ENCODE assay signal across 8 mouse cellular contexts in the genomic region with DNA sequence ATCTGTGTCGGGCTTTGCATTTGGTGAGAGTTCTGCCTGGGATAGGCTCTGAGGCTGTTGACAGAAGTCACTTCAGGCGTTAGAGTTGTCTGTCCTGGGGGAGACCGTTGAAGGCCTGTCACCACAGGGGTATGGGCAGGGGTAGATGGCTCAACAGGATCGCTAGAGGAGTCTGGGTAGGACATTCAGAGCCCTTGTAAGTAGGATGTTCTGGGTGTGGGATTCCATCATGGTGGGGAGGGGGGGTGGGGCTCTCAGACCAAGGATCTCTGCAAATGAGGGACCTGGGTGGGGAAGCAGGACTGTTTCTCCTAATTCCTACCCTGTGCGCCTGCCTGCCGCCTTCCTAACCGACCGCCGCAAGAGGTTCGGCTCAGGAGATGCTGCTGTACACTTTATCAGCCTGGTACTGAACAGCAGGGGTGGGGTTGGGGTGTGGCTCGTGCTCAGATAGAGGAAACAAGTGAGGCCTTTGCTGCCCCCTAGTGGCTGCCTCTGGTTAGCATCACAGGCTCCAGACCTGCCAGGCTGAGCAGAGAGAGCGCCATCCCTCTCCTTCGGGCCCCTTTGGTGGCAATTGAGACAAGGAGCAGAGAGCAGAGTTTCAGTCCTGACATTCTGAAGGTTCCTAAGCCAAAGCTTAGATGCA. TPM values are rescaled to one million over a fixed set of nuclear protein-coding genes. Genes with fewer than 3 reads are reported as not detected.
DNase-seq lines count a peak whose midpoint lies in the region; ATAC-seq lines count a peak whose summit lies in the region.

No protein-coding gene starts in this region.

- H3K36me3 ChIP-seq in hindbrain, embryonic 14.5 days (replicated peaks; ENCODE audit: control insufficient read depth, insufficient read depth), result no peaks in the 10 kb centered on the region

- peak; percentile 84 for DNase-seq in Muller cell, postnatal 12 days (ENCODE audit: inconsistent ontology term)
- peak; percentile 97 to 98 for DNase-seq in cerebellum, postnatal 10 days
- DNase-seq in frontal cortex, postnatal 25 days (ENCODE audit: low spot score in 2 of 2), result peak; percentile 87 to 93
- peak; percentile 95 for DNase-seq in hindbrain, embryonic 14.5 days (ENCODE audit: low spot score)
- DNase-seq in layer of hippocampus, postnatal 25 days (ENCODE audit: extremely low spot score in 1 of 2, low spot score in 1 of 2), result peak; percentile 91 to 99
- DNase-seq in lung, postnatal 14 days, result peak; percentile 97
- DNase-seq in retina, adult 2 months (ENCODE audit: low read depth, low spot score), result peak; percentile 62
- DNase-seq in thymus, postnatal 25 days, result peak; percentile 88

- no peak overlapping the region for H3K4me3 ChIP-seq in hindbrain, embryonic 14.5 days (replicated peaks; ENCODE audit: low read length)

- no peak overlapping the region for H3K9ac ChIP-seq in hindbrain, embryonic 14.5 days

- peak overlapping the region; percentile 22; the same call in 1 of the 2 replicates for H3K4me2 ChIP-seq in hindbrain, embryonic 14.5 days (replicated peaks)

- whole genome bisulfite sequencing in hindbrain, embryonic 14.5 days, result 19% methylated on average over 13 of the region's 13 CpGs

- 0 out of 2 replicates have a peak, but pooled peaks have one; percentile 65 for ATAC-seq in hindbrain, embryonic 14.5 days (ENCODE audit: low FRiP score)

- no peaks in the 10 kb centered on the region for H3K9me3 ChIP-seq in hindbrain, embryonic 14.5 days (ENCODE audit: control insufficient read depth, low read length)

- H3K27me3 ChIP-seq in hindbrain, embryonic 14.5 days (ENCODE audit: control insufficient read depth, insufficient read depth, low read length), result no peaks in the 10 kb centered on the region

- no peak overlapping the region for H3K27ac ChIP-seq in hindbrain, embryonic 14.5 days

- no peaks in the 10 kb centered on the region for H3K4me1 ChIP-seq in hindbrain, embryonic 14.5 days (replicated peaks; ENCODE audit: control insufficient read depth, insufficient read depth, low read length)

RNA-seq across cellular contexts. Expression of gene Lgals2, which starts 3.7 kb away (rescaled TPM):
- not detected in 2 replicates for polyA plus RNA-seq in hindbrain, embryonic 14.5 days (2014; fragmentation: Nextera tagmentation; extraction: Ambion mirVana)
- total RNA-seq in layer of hippocampus, postnatal 25 days (2021), result not detected

RNA-seq across cellular contexts. Expression of gene Cdc42ep1, which starts 9.2 kb away (rescaled TPM):
- polyA plus RNA-seq in hindbrain, embryonic 14.5 days (2014; fragmentation: Nextera tagmentation; extraction: Ambion mirVana), result 10.7 and 11.2 TPM in 2 replicates
- total RNA-seq in layer of hippocampus, postnatal 25 days (2021), result 10 to 100 TPM; 14.2 to 14.9 TPM

RNA-seq across cellular contexts. Expression of gene Gga1, which starts 25.4 kb away (rescaled TPM):
- 40.1 and 43.0 TPM in 2 replicates for polyA plus RNA-seq in hindbrain, embryonic 14.5 days (2014; fragmentation: Nextera tagmentation; extraction: Ambion mirVana)
- 10 to 100 TPM; 57.1 to 59.0 TPM for total RNA-seq in layer of hippocampus, postnatal 25 days (2021)

RNA-seq across cellular contexts. Expression of gene Gm49510, which starts 47.8 kb away (rescaled TPM):
- 0.16 TPM in 1 of 2 replicates, not detected in the other for polyA plus RNA-seq in hindbrain, embryonic 14.5 days (2014; fragmentation: Nextera tagmentation; extraction: Ambion mirVana)
- not detected for total RNA-seq in layer of hippocampus, postnatal 25 days (2021)

RNA-seq across cellular contexts. Expression of gene Sh3bp1, which starts 47.9 kb away (rescaled TPM):
- 3.7 and 5.5 TPM in 2 replicates for polyA plus RNA-seq in hindbrain, embryonic 14.5 days (2014; fragmentation: Nextera tagmentation; extraction: Ambion mirVana)
- 10 to 100 TPM; 24.3 to 25.3 TPM for total RNA-seq in layer of hippocampus, postnatal 25 days (2021)
